Mouse (Mus musculus): ENCODE results near the gene Gm35315.
A peak's percentile ranks its signal among the peaks of the same experiment; 100 is the strongest.
"Not testable (repeated sequence)": the region's sequence is repeated elsewhere in the genome, so short reads cannot be mapped to it uniquely, and the experiment has no call there.

The Gm35315 gene

DNA sequence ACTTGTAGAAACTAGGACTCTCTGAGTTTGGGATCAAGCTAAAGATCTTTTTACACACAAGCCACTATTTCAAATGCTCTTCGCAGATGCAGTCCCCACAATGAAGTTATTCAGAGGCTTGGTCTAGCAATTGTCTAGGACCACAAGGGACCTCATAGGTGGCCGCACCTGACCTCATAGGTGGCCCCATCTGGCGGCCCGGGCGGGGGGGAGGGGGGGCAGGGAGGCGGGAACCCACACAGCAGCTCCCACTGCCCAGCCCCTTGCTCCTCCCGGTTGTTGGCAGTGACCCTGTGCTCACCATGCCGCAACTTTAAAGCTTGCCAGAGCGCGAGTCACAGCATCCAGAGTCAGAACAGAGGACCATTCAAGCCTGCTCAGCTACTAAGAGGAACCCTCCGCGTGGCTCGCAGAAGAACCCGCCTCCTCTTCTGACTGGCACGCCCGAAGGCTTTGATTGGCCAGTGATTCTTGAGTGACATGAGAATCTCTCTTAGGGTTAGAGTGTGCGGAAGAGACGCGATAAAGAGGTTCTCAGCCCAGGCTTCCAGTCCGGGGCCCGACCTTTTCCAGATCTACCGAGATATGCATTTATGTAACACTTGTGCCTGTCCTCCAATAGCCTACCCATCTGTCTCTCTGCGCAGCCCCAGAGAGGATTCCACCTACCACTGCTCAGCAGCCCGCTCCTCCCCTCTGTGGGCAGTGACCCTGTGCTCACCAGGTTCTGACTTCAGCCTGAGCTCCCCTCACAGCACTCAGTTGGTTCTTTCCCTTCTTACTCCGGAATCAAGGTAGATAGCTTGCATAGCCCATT, at the start of gene Gm35315:
Gm35315 (minus strand) TSS at position 391 of the 817 bp plus-strand sequence.
- peak; percentile 91 to 92 for DNase-seq

DNA sequence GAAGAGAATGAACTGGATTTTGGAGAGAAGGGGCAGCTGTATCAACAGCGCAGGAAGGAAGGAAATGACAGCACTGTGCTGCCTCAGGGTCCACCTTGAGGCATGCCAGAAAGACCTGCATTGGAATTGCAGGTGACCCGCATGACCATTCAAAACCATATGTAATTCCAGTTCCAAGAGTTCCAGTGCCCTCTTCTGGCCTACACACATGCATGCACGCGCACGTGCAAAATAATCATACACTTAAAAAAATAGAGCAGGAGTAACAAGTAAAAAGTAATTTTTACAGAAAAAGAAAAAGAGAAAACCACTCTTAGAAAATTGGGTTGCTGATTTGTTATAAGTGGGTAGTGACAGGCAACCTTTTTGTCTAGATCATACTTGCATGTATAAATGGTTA, 48.8 kb upstream of the Gm35315 start:
- peak in 1 of 2 experiments; percentile 5 for DNase-seq

DNA sequence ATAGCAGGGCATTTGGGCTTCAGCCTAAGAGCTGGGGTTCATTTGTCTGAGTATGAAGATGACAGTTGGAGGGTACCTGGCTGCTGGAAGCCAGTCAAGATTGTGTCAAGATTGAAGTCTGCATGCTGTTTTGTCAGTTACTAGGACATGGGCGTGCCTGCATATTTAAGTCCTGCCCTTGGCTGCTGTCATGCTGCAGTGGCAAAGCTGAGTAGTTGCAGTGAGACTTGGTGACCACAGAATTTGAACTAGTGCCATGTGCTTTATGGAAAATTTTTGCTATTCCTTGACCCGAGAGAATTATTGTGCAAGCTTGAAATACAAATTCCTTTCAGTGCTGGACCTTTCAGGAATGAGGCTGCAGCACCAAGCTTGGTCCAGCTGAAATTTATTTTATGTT, 48.1 kb upstream of the Gm35315 start:
- DNase-seq = peak; percentile 9 to 50

DNA sequence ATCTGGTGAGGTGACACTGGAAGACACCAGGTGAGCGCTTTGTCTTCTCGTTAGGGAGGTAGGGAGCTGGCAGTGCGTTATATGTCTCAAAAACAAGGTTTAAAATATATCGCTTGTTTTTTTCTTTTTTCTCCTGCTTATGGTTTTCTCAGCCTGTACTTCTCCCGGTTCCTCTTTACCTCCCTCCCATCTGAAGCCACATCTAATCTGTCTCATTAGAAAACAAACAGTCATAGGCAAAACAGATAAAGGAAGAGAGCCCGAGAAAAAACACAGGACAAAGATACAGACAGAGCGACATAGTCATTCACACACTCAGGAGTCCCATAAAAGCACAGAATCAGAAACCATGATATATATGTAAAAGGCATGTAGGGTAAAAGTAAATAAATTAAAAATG, 46.2 kb upstream of the Gm35315 start:
- no peak for DNase-seq

DNA sequence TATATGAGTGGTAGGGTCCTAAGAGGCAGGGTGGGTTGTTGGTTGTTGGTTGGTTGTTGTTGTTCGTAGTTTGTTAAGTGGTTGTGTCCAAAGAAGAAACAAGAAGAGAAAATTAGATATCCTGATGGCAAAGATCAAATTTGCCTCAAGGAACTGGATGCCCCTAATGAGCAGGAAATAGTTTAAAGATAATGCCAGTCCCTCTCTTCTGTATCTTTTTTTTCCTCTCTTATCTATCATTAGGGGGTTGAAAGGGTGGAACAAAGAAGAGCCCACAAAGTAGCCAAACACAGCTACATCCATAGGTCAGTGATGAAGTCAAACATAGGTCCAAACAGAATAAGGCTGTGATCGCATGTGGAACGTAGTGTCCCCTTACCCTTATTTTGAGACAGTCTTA, 45.1 kb upstream of the Gm35315 start:
- no peak for DNase-seq

DNA sequence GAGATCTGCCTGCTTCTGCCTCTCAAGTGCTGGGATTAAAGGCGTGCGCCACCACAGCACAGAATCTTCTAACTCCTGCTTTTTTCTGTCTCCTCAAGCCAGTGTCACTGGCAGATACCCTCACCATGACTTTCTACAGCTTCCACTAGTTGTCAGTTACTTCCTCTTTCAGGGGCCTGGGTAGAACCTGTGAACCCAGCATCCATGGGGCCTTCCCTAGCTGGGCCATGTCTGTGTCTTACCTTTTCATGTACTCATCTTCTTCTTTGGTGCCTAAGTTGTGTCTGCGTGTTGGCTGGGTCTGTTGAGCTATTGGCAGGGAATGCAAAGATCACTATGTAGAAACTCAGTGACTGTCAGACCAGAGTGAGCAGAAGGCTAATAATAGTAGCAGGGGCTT, 43.6 kb upstream of the Gm35315 start:
- no peak for DNase-seq

DNA sequence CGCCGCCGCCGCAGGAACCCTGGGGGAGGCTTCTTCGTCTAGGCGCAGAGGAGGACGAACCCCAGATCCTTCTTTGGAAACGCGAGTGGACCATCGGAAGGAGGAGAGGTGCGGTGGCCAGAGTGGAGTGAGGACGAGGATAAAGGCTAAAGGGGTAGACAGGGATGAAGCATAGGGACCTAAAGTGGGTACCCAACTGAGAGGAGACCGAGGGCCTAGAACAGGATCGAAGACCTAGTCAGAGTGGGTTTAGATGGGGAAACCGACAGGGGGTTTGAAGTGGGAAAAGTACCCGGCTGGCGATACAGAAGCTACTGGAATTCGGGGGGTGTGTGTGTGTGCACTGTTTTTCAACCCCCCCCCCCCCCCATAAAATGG, 41.9 kb upstream of the Gm35315 start:
- no peak for DNase-seq

DNA sequence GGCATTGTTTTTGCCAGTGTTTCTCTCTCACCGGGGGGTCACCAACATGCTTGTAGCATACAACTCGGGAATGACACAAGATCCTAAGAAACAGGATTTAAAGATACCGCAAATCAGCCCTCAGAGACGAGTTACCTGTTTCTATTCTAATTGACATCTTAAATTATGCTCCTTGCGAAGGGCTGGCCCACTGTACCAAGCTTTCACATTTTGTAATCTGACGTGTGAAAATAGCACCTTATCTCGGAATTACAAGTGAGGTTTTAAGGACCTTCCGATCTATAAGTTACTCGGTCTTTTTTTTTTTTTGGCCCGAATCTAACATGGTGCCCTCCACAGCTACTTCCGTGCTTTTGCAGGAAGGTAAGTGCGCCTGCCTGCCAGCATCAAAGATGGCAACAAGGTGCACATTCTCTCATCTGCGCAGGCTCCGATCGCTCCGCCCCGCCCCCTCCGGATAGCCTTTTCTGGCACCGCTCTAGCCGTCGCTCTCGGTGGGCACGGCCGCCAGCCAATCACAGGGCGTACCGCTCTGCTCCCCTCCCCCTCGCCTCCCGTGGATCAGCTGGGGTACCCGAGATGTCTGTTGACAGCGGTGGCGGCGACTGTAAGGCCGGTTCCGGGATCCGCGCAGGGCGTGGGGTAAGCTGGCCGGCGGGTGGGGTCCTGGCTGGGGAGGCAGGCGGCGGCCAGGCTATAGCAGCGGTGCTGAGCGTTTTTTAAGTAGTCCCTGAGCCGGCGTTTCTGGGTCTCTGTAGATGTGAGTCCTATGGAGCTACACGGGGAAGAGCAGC, 41.3 kb upstream of the Gm35315 start, which contains the start of gene Chfr:
Chfr (plus strand) TSS at position 550 of the 794 bp plus-strand sequence.
- DNase-seq = peak; percentile 99

DNA sequence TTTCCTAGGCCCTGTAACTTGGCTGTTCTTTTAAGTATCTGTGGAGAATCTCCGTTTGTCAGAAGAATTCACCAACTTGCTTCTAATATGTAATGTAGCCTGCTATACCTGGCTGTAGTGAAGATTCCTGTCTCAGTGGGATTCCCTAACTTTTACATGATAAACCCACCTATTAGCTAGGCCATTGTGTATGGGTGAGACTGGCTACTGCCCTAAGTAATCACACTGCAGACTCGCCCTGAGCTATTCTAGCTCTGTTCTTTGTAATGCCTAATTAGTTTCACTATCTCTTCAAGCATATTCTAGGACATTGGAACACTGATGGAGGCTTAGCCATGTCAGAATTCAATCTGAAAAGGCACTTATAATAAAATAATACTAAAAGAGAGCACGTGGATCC, 28.2 kb upstream of the Gm35315 start:
- not testable (repeated sequence) for DNase-seq

DNA sequence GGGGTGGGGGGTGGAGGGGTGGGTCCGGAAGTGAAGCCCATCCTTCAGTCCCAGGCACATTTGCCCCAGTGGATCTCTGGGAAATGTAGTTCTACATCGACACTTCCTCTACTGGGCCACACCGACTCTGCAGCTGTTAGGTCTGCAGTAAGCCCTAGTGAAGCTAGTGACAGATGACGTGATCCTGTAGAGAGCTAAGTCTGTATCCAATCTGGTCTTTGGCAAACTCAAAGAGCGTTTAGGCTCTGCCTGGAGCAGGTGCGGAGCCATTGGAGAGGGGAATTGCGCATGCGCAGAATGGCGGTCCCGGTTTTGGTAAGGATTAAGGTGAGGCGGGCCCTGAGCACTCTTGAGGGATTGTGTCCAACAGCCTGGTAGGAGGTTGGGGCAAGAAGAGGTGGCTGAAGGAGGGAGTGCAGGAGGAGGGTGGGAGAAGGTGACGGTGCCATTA, 15.8 kb upstream of the Gm35315 start, which contains the start of gene Zfp605:
Zfp605 (plus strand) TSS at position 102 of the 451 bp plus-strand sequence.
- peak; percentile 89 to 92 for DNase-seq

DNA sequence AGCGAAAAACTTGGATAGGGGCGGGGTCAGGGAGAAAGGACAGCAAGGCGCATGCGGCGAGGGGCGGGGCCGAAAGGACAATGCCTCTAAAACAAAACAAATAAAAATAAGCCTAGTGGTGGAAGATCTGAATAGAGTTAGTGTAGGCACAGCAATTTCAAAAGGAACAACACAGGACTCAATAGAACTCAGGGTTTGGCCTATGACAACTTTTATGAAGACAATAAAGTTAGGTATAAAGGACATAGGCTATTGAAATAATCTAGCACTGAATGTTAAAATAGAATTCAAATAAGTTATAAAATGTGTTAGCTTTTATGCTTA, 14.0 kb upstream of the Gm35315 start:
- DNase-seq = peak in 1 of 2 experiments; percentile 98

DNA sequence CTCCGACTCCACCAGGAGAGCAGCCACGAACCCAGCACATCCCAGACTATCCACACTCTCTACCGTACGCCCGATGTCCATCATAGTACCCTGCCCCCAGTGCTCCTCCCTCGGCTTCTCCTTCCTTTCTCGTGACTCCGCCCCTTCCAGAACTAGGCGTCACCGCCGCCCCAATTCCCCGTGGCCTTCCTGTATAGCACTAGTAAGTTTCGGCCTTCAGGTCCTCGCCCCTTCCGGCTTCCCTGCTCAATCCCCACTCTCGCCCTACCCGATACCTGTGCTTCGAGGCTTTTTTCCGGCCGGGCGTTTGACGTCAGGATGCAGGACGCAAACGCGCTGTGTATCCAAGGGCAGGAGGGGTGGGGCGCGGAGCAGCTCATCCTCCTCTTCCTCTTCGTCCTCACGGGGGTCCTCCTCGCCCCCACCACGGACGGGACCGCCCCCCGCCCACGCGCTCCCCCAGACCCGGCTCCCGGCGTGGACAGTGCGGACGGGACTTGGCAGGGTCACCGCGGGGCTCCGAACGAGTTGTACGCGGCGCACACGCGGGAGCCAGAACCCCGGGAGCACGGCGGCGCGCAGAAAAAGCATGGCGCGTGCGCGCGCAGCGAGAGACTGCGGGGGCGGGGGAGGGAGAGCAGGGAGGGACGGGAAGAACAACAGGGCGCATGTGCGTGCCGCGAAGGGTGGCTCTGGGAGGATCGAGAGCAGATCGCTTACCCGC, 13.5 kb upstream of the Gm35315 start, which contains the start of gene Gtpbp6:
Gtpbp6 (minus strand) TSS at position 617 of the 724 bp plus-strand sequence.
- peak; percentile 97 for DNase-seq

DNA sequence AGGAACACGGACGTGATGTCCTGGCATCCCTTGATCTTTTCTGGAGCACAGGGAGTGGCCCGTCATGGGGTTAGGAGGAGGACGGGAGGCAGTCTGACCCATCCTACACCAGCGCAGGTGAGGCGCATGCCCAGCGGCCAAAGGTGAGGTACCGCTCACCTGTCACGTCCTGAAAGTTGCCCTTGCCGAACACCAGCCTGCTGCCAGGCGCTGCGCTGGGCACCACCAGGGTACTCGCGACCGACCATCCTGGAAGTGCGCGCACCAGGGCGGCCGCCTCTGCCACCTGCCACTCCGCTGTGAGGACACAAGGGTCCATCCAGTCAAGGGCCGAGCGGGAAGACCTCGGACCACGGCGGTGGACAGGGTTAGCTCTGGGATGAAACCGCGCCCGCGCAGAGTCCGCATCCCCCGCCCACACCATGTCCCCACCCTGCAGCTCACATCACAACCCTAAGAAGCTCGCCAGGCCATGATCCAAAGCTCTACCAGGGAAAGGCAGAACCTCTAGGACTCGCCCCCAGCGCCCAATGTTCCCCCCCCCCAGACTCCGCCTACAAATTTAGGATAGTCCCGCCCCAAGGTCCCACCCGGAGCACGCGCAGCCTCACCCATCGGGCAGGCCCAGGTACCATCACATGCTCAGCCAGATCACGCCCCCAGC, 12.8 kb upstream of the Gm35315 start:
- DNase-seq = no peak

DNA sequence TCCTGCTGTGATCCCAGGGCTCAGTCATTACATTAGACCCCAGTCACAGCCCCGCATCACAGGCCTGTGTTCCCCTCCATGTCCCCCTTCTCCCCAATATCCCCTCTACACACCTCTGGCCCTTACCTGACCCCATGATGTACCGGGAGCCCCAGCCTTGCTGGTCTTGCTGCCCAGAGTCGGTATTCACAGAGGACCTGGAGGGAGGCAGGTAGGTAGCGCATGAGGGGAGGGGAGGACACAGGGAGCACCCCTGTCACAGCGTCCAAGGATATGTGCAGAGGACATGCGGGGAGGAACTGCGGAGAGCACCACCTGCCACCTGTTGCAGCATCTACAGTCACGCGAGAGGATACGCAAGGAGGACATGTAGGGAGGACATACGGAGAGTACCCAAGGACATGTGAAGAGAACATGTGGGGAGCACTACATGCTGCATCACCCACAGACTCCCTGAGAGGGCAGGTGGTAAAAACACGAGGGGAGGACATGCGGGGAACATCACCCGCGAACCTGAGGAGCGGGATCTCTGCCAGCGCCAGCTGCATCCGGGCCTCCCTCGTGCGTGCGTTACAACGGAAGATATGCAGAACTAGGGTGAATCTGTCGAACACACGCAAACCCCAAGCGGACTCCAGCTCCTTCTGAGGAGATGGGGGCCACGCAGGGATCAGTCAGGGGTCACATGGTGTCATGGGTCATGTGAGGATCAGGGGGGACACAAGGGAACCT, 12.1 kb upstream of the Gm35315 start:
- no peak for DNase-seq

DNA sequence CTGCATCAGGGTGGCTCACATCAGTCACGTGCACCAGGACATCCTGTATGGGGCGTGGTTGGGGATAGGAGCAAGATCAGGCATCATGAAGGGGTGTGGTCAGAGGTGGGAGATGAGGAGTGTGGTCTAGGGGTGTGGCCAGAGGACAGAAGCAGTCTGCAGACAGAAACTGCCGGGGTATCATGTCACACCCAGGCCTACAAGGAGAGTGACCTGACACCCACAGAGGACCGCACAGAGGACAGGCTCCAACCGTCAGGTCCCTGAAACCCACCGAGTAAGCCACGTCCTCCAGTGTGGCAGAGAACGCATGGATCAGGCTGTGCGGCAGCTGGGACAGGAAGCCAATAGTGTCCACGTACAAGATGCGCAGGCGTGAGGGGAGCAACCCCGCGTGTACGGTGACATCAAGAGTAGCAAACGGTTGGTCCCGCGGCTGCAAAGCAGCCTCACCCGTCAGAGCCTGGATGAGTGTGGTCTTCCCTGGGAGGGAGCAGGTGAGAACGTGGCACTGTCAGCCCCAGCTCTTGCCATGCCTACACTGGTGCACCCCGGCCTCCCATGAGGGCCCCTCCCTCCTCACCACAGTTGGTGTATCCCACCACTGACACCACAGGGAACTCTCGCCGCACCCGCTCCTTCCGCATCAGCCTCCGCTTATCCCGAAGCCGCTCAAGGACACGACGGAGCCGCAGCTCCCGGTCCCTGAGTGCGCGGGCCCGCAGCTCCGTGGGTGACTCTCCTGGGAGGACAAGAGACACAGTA, 10.6 kb upstream of the Gm35315 start:
- no peak for DNase-seq

DNA sequence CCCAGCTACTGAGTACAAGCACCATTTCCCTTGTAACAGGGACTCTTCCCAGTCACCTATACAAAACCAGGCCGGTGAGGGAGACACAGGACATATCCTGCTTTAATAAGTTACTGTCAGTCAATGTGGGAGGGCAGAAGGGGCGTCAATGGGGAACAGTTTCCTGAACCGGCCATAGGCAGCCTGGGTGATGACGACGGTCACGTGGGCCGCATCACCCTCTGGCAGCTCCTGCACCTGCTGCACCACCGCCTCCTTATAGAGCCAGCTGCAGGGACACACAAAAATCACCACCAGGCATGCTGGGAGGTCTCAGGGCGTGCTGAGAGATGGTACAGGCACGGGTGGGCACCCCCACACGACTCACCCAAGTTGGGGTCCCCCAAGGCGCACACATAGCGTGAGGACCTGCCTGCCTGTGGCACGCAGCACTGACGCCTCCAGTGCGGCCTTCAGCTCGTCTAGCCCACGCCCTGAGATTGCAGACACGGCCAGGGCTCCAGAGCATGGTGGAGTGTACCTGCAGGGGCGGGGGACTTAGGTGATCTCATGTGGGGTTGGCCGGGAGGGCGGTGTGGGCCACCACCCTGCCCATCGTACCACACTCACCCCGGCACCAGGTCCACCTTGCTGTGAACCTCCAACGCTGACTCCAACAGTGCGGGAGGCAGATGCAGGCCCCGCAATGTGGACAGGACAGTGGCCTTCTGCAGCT, 9.8 kb upstream of the Gm35315 start:
- no peak for DNase-seq

DNA sequence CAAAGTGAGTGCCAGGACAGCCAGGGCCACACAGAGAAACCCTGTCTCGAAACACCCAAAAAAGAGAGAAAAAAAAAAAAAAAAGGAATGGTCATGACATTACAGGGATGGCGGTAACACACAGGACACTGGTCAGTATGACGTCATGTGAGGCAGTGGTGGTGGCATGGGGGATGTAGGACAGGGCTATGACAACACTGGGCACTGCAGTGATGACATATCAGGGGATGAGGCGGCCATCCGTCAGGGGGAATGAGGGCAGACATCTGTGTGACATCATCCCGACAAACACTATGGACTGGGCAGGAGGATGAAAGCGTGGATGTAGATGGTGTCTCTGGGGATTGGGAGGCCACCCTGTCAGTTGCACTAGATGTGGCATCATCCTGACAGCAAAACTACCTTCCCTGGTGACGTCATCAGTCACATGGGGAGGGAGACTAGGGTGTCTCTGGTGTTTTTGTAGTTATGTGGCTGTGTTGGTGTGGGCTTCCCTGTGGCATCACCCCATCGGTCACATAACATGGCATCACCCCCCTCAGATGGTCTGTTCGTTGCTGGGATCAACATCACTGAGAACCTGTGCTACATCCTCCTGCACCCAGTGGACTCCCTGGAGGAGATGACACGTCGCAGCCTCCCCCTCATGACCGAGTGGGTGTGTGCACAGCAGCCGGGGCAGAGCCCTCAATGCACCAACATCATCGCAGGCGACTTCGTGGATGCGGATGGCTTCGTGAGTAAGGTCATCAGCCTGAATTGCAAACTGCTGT, 8.8 kb upstream of the Gm35315 start:
- no peak for DNase-seq

DNA sequence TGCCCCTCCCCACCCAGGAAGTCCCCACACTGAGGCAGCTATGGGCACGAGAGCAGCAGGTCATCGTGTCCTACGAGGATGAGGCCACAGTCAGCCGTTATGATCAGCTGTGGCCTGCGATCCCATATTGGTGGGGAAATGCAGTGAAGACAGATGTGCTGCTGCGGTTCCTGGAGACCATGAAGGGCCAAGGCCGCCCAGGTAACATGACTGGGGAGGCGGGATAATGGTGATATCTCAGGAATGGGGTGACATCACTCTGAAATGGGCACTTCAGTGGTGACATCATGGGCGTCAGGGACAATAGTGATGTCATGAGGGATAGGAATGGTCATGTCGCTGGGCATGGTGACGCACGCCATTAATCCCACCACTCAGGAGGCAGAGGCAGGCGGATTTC, 8.2 kb upstream of the Gm35315 start:
- DNase-seq = no peak

DNA sequence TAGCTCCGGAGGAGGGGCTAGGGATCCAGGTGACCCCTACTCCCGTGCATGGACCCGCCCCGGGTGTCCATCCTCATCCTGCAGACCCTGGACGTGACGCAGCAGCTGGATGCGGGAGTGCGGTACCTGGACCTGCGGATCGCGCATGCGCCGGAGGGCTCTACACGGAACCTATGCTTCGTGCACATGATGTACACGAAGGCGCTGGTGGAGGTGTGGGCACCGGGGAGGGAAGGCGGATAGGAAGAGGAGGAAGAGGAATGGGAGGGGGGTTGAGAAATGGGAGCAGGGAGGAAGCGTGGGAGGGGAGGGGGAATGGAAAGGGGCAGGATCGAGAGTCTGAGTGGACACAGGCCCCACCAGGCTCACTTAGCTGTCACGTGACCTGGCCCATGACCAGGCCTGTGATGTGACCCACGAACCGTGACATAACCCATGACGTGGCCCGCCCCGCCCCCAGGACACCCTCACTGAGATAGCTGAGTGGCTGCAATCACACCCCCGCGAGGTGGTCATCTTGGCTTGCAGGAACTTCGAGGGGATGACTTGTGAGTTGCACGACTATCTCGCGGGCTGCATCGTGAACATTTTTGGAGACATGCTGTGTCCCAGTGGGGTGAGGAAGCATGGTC, 7.6 kb upstream of the Gm35315 start:
- DNase-seq = no peak
